Mouse (Mus musculus): ENCODE data around the gene Pola2.

Pola2 gene

DNA sequence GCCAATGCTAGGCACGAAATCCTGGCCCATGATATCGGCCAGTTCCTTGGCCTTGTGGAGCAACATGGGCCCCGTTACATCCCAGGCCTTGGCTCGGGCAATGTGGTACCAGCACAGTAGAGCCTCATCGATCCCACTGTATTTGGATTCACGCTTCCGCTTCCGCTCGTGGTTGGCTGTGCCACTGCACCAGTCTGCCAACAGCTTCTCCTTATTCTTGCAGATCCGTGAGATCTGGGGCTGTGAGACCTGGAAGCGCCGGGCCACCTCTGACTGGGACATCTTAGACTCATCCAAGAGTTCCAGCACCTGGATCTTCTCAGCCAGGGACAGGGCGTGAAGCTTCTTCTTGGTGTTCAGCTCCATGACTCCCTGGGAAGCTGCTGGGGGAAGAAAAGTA lies 71.3 kb downstream of the Pola2 start:
- DNase-seq = no peak

DNA sequence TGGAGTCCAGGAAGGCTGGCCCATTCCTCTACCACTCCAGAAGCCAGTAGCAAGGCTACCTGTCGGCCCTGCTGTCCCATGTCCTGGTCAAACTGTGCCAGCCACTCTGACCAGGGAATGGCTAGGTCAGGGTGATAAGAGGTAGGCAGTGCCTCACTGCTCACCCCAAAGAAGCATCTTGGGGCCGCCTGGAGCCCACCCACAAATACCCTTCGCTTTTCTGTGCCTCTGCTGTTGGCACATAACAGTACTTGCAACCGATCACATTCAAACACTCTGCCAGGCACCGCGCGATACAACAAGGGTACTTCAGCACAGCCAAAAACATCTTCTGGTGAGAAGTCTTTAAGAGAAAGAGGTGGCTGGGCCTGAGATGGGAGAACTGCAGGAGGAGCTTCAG lies 71.7 kb downstream of the Pola2 start:
- no peak for DNase-seq

DNA sequence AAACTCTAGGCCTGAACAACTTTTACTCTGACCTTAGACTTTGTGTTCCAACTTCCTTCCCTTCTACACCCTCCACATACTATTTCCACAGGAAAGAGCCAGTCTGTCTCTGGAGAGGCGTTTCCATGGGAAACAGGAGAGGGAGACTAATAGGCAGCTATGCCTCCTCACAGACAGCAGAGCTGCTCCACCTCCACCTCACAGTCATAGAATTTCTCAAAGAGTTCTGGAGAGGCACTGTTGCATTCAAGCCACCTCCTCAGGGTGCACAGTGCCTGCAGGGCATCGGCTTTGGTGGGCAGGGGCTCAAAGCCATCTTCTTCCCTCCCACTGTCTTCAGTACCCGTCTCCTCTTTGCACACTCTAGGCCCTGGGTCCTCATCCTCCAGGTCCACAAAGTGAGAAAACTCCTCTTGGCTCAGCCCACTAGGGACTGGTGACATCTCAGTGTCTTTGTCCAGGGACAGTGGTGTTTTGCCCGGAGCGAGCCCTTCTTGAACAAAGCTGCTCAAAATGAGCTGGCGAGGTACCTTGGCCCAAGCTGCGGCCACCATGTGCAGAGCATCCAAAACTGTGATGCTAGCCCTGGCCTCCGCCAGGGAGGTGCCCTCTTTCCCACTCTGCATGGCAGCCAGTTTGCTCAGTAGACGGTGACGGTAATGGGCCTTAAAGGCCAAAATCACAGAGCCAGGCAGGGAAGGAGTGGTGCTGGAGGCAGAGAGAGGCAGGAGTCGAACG lies 72.3 kb downstream of the Pola2 start:
- no peak for DNase-seq
